Mouse (Mus musculus) naive thymus-derived CD4-positive, alpha-beta T cell, adult 5 months (primary cell): Measurements from ENCODE around the gene Slc25a44. TPM values are rescaled to one million over a fixed set of nuclear protein-coding genes. Genes with fewer than 3 reads are reported as not detected.

Experiments used
- polyA plus RNA-seq: library from polyadenylated mRNA; unstranded; fragments of 100-300 nt; shearing (Covaris generic); gene quantifications from one replicate; pipeline ENCODE4 v1.2.1, GENCODE M21; 2017

Slc25a44 gene
- 17.4 TPM for polyA plus RNA-seq

DNA sequence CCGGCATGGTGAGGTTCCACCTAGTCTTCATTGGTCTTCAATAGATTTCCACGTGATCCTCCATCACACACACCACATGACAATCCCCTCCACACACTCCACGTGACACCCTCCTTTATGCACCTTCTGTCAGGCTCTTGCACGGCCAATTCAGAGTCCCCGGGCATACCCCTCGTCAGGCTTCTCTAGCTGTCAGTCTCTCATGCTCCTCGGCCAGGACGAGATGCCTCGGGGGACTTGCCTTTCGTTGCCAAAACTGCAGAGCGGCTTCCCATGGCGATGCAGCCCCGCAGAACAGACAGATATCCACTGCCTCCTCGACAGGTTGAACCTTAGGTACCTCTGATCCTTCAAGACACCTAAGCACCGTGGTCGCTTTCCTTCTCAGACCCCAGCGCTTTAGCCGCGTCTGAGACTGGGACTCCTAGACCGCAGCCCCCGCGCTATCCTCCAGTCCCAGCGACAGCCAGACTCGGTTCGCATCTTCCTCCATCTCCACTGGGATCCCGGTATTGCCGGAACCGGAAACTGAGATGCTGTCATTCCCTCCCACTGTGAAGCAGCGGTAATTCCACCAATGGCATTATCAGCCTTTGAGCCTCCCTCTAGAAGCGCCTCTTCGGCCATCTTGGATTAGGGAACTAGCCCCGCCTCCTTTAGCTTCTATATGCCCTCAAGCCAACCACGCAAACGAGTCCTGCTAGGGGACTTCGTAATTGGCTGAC, at the start of gene Slc25a44:
Slc25a44 (minus strand) TSS at position 535 of the 725 bp plus-strand sequence.

DNA sequence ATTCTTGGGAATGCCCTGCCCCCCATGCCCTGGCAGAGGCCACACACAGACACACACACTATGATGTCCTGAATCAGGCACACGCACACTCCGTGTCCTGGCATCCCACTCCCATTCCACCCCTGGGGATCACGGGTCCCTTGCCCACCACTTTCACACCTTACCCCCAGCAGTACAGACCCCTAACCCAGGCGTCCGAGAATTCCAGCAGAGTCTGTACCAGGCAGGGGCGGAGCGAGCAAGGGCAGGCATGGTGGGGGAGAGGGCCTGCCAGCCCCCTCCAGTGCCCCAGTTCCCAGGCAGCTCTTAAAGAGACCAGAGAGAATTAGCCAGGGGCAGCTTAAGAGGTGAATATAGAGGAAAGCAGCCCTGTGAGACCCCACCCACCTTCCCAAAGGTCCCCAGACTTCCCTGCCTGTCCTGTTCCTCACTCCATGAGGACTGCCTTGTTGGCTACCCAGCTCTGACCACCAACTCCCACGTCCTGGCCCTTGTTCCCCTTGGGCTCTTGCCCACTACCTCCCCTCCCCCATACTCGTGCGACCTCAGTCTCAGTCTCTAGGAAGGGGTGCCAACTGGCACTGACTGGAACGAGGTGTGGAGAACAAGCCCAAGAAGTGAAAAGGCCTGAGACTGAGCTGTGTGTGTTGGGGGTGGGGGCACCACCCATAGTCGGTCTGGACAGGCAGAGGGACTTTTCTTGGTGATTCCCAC, 36.2 kb upstream of the Slc25a44 start, which contains the start of gene Sema4a:
Sema4a (minus strand) TSS at position 200 of the 714 bp plus-strand sequence.

DNA sequence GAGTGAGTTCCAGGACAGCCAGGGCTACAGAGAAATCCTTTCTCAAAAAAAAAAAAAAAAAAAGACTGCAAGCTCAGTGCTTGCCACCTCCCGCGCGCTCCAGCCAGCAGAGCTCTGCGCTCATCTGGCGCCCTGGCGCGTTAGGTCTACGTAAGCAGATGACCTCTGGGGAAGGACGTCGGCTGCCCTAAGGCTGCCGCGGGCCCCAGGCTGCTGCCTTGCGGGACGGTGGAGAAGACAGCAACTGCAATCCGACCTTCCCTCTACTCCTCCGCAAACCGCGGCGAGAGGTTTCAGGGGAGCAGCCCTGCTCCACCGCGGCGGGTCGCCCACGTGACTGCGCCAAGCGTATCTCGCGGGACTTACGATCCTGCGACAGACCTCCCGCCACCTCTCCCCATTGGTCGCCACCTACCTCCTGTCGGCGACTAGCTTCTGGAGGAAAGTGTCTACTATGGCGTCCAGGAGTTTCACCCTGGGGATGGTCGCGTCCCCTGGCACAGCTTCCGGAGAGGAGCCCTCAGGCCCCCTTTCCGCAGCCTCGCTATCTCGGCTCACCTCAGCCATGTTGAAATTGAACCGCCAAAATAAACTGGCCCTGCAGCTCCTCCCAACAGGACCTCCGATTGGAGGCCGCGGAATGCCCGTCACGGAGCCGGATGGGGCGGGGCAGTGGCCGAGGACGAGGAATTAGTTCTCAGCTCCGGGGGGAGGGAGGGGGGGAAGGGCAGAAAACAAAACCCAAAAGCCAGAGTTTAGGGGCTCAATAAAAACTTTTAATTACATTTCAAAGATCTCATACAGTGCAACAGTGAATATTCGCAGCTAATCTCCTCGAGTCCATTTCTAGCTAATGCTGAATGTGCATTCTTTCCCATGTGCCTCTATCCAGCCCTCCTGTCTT, 14.9 kb downstream of the Slc25a44 start, which contains the start of gene Pmf1:
Pmf1 (minus strand) TSS at position 591 of the 904 bp plus-strand sequence.

DNA sequence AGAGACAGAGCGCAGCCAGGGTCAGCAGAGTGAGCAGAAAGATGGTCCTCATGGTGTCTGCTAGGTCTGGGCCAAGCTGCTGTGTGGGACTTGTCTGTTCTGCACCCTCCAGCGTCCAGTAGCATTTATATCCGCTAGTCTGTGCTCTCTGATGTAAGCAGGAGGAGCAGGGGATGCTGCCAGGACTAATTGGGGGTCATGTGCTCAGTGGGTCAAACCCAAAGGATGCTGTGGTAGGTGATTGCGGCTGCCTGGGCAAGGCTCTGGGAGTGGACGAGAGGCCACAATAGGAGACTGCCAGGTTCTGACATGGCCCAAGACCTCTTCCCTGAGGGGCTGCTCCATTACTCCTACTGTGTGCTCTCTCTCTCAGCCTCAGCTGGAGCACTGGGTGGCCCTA, 40.6 kb downstream of the Slc25a44 start, which contains the start of gene Bglap:
Bglap (minus strand) TSS at position 101 of the 400 bp plus-strand sequence.

DNA sequence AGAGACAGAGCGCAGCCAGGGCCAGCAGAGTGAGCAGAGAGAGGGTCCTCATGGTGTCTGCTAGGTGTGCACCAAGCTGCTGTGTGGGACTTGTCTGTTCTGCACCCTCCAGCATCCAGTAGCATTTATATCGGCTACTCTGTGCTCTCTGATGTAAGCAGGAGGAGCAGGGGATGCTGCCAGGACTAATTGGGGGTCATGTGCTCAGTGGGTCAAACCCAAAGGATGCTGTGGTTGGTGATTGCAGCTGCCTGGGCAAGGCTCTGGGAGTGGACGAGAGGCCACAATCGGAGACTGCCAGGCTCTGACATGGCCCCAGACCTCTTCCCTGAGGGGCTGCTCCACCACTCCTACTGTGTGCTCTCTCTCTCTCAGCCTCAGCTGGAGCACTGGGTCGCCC, 46.3 kb downstream of the Slc25a44 start, which contains the start of gene Bglap2:
Bglap2 (minus strand) TSS at position 101 of the 400 bp plus-strand sequence.

DNA sequence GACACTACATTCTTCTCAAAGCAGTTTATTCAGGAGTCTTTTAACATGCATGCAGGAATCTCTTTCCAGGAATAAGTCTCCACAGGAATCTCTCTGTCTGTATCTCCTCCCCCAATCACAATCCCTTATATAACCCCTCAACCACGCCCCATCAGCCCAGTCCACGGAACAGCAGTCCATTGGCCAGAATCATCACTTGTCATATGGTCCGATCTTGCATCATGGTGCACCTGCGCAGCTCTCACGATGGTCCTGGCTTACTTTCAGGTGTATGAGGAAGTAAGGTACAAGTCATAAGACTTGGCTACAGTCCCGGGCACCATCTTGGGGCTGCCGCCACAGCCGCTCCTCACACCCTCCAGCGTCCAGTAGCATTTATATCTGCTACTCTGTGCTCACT, 52.3 kb downstream of the Slc25a44 start, which contains the start of gene Bglap3:
Bglap3 (minus strand) TSS at position 101 of the 400 bp plus-strand sequence.

DNA sequence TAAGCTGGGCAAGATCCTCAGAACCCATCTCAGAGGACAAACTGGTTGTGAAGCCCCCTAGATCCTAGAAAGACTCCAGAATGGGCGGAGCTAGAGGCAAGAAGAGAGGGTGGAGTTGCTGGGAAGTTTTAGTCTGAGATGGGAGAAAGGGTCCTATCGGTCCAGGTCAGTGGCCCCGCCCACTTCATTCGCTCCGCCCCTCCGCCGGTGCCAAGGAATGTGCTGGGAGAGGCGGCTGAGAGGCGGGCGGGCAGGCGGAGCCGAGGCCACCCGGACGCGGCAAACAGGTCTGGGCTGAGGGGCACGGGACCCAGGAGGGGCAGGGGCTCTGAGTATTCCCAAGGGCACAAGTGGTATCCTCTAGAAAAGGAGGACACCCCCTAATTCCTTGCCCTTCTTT, 60.6 kb downstream of the Slc25a44 start, which contains the start of gene Paqr6:
Paqr6 (plus strand) TSS at position 248 of the 400 bp plus-strand sequence.

Other genes with a start within 250 kb of the Slc25a44 start
- gene Rhbg, start 170.4 kb downstream of the Slc25a44 start, polyA plus RNA-seq, result not detected
- gene Gm38392, start 137.9 kb downstream of the Slc25a44 start, polyA plus RNA-seq, result not detected
- 8.9 TPM for gene Tsacc, start 128.1 kb downstream of the Slc25a44 start, polyA plus RNA-seq
- gene Cct3, start 128.0 kb downstream of the Slc25a44 start, polyA plus RNA-seq, result 309 TPM
- gene Glmp, start 100.1 kb downstream of the Slc25a44 start, polyA plus RNA-seq, result 136 TPM
- 1.1 TPM for gene Tmem79, start 89.0 kb downstream of the Slc25a44 start, polyA plus RNA-seq
- gene Smg5, start 88.9 kb downstream of the Slc25a44 start, polyA plus RNA-seq, result 63.0 TPM
- gene Paqr6, start 60.6 kb downstream of the Slc25a44 start, polyA plus RNA-seq, result not detected
- gene Bglap3, start 52.4 kb downstream of the Slc25a44 start, polyA plus RNA-seq, result not detected
- not detected for gene Bglap2, start 46.4 kb downstream of the Slc25a44 start, polyA plus RNA-seq
- gene Bglap, start 40.7 kb downstream of the Slc25a44 start, polyA plus RNA-seq, result not detected
- gene Pmf1, start 14.8 kb downstream of the Slc25a44 start, polyA plus RNA-seq, result 48.2 TPM
- 177 TPM for gene Sema4a, start 36.0 kb upstream of the Slc25a44 start, polyA plus RNA-seq
- gene Lmna, start 84.8 kb upstream of the Slc25a44 start, polyA plus RNA-seq, result 27.4 TPM
- 0.20 TPM for gene Mex3a, start 107.3 kb upstream of the Slc25a44 start, polyA plus RNA-seq
- gene Rab25, start 123.2 kb upstream of the Slc25a44 start, polyA plus RNA-seq, result 0.32 TPM
- gene Lamtor2, start 127.9 kb upstream of the Slc25a44 start, polyA plus RNA-seq, result 107 TPM
- 52.6 TPM for gene Ubqln4, start 128.6 kb upstream of the Slc25a44 start, polyA plus RNA-seq
- 66.4 TPM for gene Ssr2, start 150.7 kb upstream of the Slc25a44 start, polyA plus RNA-seq
- 64.4 TPM for gene Arhgef2, start 180.8 kb upstream of the Slc25a44 start, polyA plus RNA-seq
- not detected for gene Rxfp4, start 228.0 kb upstream of the Slc25a44 start, polyA plus RNA-seq